In genomic region chr10:28491006-28491405, GRCm38 (mm10) we compare ENCODE assay signal across 14 mouse cellular contexts.
"Had no signal": no experiment of that assay in that cellular context is flagged by ENCODE, and none has a peak within 500 bp of the region (broad histone marks: within the 10 kb centered on the region; RNA-seq: fewer than 3 reads in every experiment).

No protein-coding gene starts in this region.

- DNase-seq: kidney, postnatal 10 days; kidney, postnatal 4 days; lung, embryonic 14.5 days; lung, postnatal 10 days; lung, postnatal 4 days; right cerebral cortex, postnatal 14 days; thymus, adult 2 months; thymus, postnatal 25 days had no signal

- H3K27ac ChIP-seq: limb, embryonic 15.5 days; liver, embryonic 12.5 days; midbrain, embryonic 12.5 days; stomach, embryonic 15.5 days had no signal

- H3K4me3 ChIP-seq: limb, embryonic 15.5 days; liver, embryonic 12.5 days; megakaryocyte, embryonic 14.5 days; midbrain, embryonic 12.5 days; stomach, embryonic 15.5 days had no signal

- ATAC-seq: liver, embryonic 12.5 days; midbrain, embryonic 16.5 days had no signal
